Mouse (Mus musculus): ENCODE data around the gene Ank3. TPM values are rescaled to one million over a fixed set of nuclear protein-coding genes. Genes with fewer than 3 reads are reported as not detected.

Ank3 gene
- polyA plus RNA-seq, 1 experiment from 2014 or later = 69.3 TPM

DNA sequence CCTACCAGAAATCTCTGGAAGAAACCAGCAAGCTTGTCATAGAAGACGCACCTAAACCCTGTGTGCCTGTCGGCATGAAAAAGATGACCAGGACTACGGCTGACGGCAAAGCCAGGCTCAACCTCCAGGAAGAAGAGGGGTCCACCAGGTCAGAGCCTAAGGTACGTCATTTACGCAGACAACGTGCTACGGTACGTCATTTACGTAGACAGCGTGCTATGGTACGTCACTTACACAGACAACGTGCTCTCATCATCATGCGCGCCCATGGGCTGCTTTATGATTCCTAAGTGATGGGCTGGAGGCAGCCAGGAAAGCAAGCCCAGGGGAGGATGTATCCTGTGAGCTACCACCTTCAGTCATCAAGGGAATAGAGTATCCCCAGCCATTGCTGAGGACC is 606.3 kb downstream of the Ank3 start:
- Histone ChIP-seq H3K36me3 (ENCODE audit: control insufficient read depth, insufficient read depth, low read length) (peaks cover 17% of the 10 kb centered on the region; the same call in 1 of the 2 replicates), H3K9me3 (ENCODE audit: control insufficient read depth, low read length) (no peaks in the 10 kb centered on the region), H3K27me3 (replicated peaks; ENCODE audit: control insufficient read depth, insufficient read depth, low read length) (no peaks in the 10 kb centered on the region), H3K27ac (ENCODE audit: low read depth, low read length) (no peak overlapping the region), H3K4me1 (ENCODE audit: control insufficient read depth, insufficient read depth, low read depth, low read length) (no peaks in the 10 kb centered on the region), H3K4me3 (ENCODE audit: low read length) (no peak overlapping the region), H3K4me2 (ENCODE audit: low read length) (no peak overlapping the region), H3K9ac (ENCODE audit: low read depth, low read length) (no peak overlapping the region)
- no peak for ATAC-seq
- WGBS = 98% methylated on average over 15 of the region's 15 CpGs

DNA sequence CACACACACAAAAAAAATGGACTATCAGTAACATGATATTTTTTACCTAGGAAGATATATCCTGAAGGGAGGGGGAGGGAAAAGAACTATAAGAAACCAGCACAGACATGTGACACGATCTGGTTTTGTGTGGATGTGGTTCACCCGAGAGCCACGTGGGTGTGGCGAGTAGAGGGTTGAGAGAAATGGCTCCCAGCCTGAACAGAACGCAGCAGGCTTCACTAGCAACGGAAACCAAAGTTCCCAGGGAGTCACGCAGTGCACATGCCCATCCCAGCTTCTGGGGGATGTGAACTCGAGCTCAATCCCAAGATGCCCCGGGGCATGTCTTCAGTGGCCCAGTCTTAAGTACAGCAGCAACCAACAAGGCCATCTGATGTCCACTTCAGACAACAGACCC is 607.8 kb downstream of the Ank3 start:
- no peak overlapping the region for H3K4me3 ChIP-seq (ENCODE audit: low read length)
- no peaks in the 10 kb centered on the region for H3K9me3 ChIP-seq (ENCODE audit: control insufficient read depth, low read length)
- no peak for ATAC-seq
- H3K4me2 ChIP-seq (ENCODE audit: low read length) = no peak overlapping the region
- 66% methylated on average over 9 of the region's 9 CpGs for WGBS
- peaks cover 16% of the 10 kb centered on the region; the same call in 1 of the 2 replicates for H3K36me3 ChIP-seq (ENCODE audit: control insufficient read depth, insufficient read depth, low read length)
- no peaks in the 10 kb centered on the region for H3K27me3 ChIP-seq (replicated peaks; ENCODE audit: control insufficient read depth, insufficient read depth, low read length)
- no peak overlapping the region for H3K9ac ChIP-seq (ENCODE audit: low read depth, low read length)
- H3K4me1 ChIP-seq (ENCODE audit: control insufficient read depth, insufficient read depth, low read depth, low read length) = no peaks in the 10 kb centered on the region
- no peak overlapping the region for H3K27ac ChIP-seq (ENCODE audit: low read depth, low read length)

DNA sequence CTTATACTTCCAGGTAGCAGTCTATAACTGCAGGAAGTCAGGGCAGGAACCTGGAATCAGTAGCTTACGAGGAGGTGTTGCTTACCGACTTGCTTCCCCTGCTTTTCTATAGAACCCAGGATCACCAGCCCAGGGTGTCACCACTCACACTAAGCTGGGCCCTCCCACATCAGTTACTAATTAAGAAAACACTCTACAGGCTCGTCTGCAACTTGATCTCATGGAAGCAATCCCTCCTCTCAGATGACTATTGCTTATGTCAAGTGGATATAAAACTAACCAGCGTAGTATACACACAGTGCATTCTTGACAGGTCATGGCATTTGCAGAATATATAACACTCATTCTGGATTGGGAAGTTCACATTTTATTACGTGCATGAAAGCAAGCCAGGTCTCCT is 613.2 kb downstream of the Ank3 start:
- Histone ChIP-seq H3K9me3 (ENCODE audit: control insufficient read depth, low read length) (no peaks in the 10 kb centered on the region), H3K4me3 (ENCODE audit: low read length) (no peak overlapping the region), H3K36me3 (ENCODE audit: control insufficient read depth, insufficient read depth, low read length) (peaks cover 23% of the 10 kb centered on the region), H3K4me1 (ENCODE audit: control insufficient read depth, insufficient read depth, low read depth, low read length) (no peaks in the 10 kb centered on the region), H3K4me2 (ENCODE audit: low read length) (no peak overlapping the region), H3K27me3 (replicated peaks; ENCODE audit: control insufficient read depth, insufficient read depth, low read length) (no peaks in the 10 kb centered on the region), H3K27ac (ENCODE audit: low read depth, low read length) (no peak overlapping the region), H3K9ac (ENCODE audit: low read depth, low read length) (no peak overlapping the region)
- 80% methylated on average over 5 of the region's 5 CpGs for WGBS
- no peak for ATAC-seq

DNA sequence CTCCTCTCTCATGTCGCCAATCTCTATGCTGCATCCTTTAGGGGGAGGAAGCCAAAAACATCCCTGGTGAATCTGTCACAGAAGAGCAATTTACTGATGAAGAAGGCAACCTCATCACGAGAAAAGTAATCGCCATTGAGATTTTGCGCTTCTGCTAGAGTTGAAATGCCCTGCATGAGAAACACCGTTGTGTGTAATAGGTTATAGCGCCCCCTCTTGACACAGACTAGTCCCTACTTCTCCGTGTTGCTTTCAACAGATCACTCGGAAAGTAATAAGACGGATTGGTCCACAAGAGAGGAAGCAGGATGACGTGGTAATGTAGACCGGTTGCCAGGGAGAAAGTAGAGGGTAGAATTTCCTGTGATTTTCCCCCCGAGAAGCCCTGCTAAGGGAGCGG is 615.4 kb downstream of the Ank3 start:
- 87% methylated on average over 13 of the region's 13 CpGs for WGBS
- H3K27ac ChIP-seq (ENCODE audit: low read depth, low read length) = no peak overlapping the region
- H3K36me3 ChIP-seq (ENCODE audit: control insufficient read depth, insufficient read depth, low read length) = peaks cover 25% of the 10 kb centered on the region
- no peak overlapping the region for H3K4me3 ChIP-seq (ENCODE audit: low read length)
- H3K4me1 ChIP-seq (ENCODE audit: control insufficient read depth, insufficient read depth, low read depth, low read length) = no peaks in the 10 kb centered on the region
- no peaks in the 10 kb centered on the region for H3K9me3 ChIP-seq (ENCODE audit: control insufficient read depth, low read length)
- H3K4me2 ChIP-seq (ENCODE audit: low read length) = no peak overlapping the region
- no peaks in the 10 kb centered on the region for H3K27me3 ChIP-seq (replicated peaks; ENCODE audit: control insufficient read depth, insufficient read depth, low read length)
- H3K9ac ChIP-seq (ENCODE audit: low read depth, low read length) = no peak overlapping the region
- ATAC-seq = no peak

DNA sequence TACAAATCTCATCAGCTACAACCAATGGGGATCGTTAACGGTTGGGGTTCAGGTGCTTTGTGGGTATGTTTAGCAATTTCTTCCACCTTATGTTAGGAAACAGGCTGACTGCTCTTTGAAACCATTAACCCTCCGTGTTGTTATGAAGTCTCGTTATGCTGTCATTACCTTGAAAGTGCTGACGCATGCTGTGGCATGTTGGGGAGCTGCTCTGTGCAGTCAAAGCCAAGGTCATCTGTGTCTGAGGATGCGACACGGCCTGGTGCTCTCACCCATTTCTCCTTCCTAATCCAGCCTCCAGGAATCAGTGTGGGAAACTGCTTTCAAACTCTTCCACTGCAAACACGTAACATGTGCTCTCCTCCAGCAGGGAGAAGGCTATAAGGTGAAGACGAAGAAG is 616.6 kb downstream of the Ank3 start:
- H3K4me3 ChIP-seq (ENCODE audit: low read length) = no peak overlapping the region
- no peak overlapping the region for H3K27ac ChIP-seq (ENCODE audit: low read depth, low read length)
- H3K4me1 ChIP-seq (ENCODE audit: control insufficient read depth, insufficient read depth, low read depth, low read length) = no peaks in the 10 kb centered on the region
- 87% methylated on average over 9 of the region's 9 CpGs for WGBS
- no peaks in the 10 kb centered on the region for H3K27me3 ChIP-seq (replicated peaks; ENCODE audit: control insufficient read depth, insufficient read depth, low read length)
- no peak for ATAC-seq
- peaks cover 25% of the 10 kb centered on the region for H3K36me3 ChIP-seq (ENCODE audit: control insufficient read depth, insufficient read depth, low read length)
- no peak overlapping the region for H3K4me2 ChIP-seq (ENCODE audit: low read length)
- no peaks in the 10 kb centered on the region for H3K9me3 ChIP-seq (ENCODE audit: control insufficient read depth, low read length)
- H3K9ac ChIP-seq (ENCODE audit: low read depth, low read length) = no peak overlapping the region

DNA sequence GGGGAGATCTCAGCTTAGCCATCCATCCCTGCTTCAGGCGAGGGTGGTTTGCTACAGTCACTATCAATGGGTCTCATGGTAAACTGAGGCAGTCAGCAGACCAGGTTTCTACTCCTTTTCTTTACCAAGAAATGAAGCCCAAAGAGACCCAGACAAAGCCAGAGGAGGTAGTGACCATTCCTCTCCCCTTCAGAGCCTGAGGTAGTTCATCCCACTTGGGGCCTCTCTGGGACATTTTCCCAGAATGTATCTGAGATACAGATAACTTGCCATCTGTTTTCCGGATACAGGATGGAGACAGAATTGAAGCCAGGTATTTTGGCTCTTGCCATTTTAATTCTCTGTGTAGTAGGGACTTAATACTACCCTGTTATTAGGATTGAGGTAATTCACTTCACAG is 620.1 kb downstream of the Ank3 start:
- ATAC-seq = no peak
- peaks cover 18% of the 10 kb centered on the region for H3K36me3 ChIP-seq (ENCODE audit: control insufficient read depth, insufficient read depth, low read length)

DNA sequence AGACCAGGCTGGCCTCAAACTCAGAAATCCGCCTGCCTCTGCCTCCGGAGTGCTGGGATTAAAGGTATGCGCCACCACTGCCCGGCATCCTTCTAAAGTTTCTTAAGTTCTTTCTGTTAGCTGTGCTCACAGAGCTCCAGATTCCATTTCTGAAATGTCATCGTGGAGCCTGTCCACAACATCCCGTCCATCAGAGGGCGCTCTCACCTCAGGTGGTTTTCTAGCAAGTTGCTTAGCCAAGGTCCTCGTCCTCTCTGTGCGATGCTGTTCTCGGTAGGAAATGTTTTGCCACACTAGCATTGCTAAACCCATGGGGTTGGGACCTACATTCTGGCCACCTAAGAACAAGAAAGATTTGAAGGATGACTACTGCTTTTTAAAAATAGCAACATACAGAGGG is 623.1 kb downstream of the Ank3 start:
- no peak for ATAC-seq
- Histone ChIP-seq H3K27ac (ENCODE audit: low read depth, low read length) (no peak overlapping the region), H3K9me3 (ENCODE audit: control insufficient read depth, low read length) (no peaks in the 10 kb centered on the region), H3K4me3 (ENCODE audit: low read length) (no peak overlapping the region), H3K27me3 (replicated peaks; ENCODE audit: control insufficient read depth, insufficient read depth, low read length) (no peaks in the 10 kb centered on the region), H3K9ac (ENCODE audit: low read depth, low read length) (no peak overlapping the region), H3K4me2 (ENCODE audit: low read length) (no peak overlapping the region), H3K36me3 (ENCODE audit: control insufficient read depth, insufficient read depth, low read length) (peaks cover 5% of the 10 kb centered on the region; the same call in 1 of the 2 replicates), H3K4me1 (ENCODE audit: control insufficient read depth, insufficient read depth, low read depth, low read length) (no peaks in the 10 kb centered on the region)
- 85% methylated on average over 10 of the region's 10 CpGs for WGBS

More for the DNA sequence above, 620.1 kb downstream of the Ank3 start:
- Histone ChIP-seq H3K9me3 (ENCODE audit: control insufficient read depth, low read length) (no peaks in the 10 kb centered on the region), H3K4me1 (ENCODE audit: control insufficient read depth, insufficient read depth, low read depth, low read length) (no peaks in the 10 kb centered on the region), H3K4me3 (ENCODE audit: low read length) (no peak overlapping the region), H3K27me3 (replicated peaks; ENCODE audit: control insufficient read depth, insufficient read depth, low read length) (no peaks in the 10 kb centered on the region), H3K27ac (ENCODE audit: low read depth, low read length) (no peak overlapping the region), H3K9ac (ENCODE audit: low read depth, low read length) (no peak overlapping the region), H3K4me2 (ENCODE audit: low read length) (no peak overlapping the region)
- WGBS = 66% methylated on average over 2 of the region's 2 CpGs

DNA sequence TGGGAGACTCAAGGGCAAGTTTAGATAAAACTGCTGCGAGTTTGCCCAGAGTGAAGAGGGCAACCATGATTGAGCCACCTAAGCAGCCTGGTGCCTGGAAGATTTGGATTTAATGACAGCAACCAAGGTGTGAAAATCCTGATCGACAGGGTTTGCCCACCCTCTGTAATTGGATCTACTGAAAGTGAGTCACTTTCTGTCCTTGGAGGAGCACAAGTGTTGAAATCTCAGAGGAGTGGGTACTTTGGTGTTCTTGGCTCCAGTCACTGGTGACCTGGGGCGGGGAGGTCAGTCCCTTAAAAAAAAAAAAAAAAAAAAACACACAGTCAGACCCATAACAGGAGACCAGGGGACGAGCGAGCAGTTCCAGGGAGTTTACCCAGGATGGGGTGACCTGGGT is 624.0 kb downstream of the Ank3 start:
- WGBS = 80% methylated on average over 5 of the region's 5 CpGs
- Histone ChIP-seq H3K36me3 (ENCODE audit: control insufficient read depth, insufficient read depth, low read length) (0 out of 2 replicates have a peak, but pooled peaks cover 2% of the 10 kb centered on the region), H3K4me3 (ENCODE audit: low read length) (no peak overlapping the region), H3K4me2 (ENCODE audit: low read length) (no peak overlapping the region), H3K9ac (ENCODE audit: low read depth, low read length) (no peak overlapping the region), H3K4me1 (ENCODE audit: control insufficient read depth, insufficient read depth, low read depth, low read length) (no peaks in the 10 kb centered on the region), H3K9me3 (ENCODE audit: control insufficient read depth, low read length) (no peaks in the 10 kb centered on the region), H3K27me3 (replicated peaks; ENCODE audit: control insufficient read depth, insufficient read depth, low read length) (no peaks in the 10 kb centered on the region), H3K27ac (ENCODE audit: low read depth, low read length) (no peak overlapping the region)
- no peak for ATAC-seq

DNA sequence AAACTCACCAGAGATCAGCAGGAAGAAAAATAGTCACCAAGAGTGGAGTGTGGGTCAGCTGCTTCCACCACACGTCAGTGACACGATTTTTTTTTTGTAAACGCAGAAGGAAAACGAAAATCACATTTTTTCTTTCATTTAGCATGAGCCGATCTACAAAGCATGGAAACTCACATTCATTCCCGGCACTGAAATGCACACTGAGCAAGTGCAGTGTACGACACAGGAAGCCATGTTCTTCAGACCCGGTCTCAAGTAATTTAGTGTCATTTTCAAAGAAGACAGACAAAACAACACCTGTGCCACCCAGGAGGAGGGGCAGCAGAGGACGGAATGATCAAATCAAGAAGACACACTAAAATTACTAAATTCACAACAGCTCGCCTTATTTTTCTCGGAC is 625.3 kb downstream of the Ank3 start:
- no peaks in the 10 kb centered on the region for H3K9me3 ChIP-seq (ENCODE audit: control insufficient read depth, low read length)
- 86% methylated on average over 11 of the region's 11 CpGs for WGBS
- no peak overlapping the region for H3K27ac ChIP-seq (ENCODE audit: low read depth, low read length)
- no peak overlapping the region for H3K9ac ChIP-seq (ENCODE audit: low read depth, low read length)
- H3K27me3 ChIP-seq (replicated peaks; ENCODE audit: control insufficient read depth, insufficient read depth, low read length) = no peaks in the 10 kb centered on the region
- H3K4me1 ChIP-seq (ENCODE audit: control insufficient read depth, insufficient read depth, low read depth, low read length) = no peaks in the 10 kb centered on the region
- H3K4me2 ChIP-seq (ENCODE audit: low read length) = no peak overlapping the region
- H3K4me3 ChIP-seq (ENCODE audit: low read length) = no peak overlapping the region
- no peak for ATAC-seq
- 0 out of 2 replicates have a peak, but pooled peaks cover 2% of the 10 kb centered on the region for H3K36me3 ChIP-seq (ENCODE audit: control insufficient read depth, insufficient read depth, low read length)

DNA sequence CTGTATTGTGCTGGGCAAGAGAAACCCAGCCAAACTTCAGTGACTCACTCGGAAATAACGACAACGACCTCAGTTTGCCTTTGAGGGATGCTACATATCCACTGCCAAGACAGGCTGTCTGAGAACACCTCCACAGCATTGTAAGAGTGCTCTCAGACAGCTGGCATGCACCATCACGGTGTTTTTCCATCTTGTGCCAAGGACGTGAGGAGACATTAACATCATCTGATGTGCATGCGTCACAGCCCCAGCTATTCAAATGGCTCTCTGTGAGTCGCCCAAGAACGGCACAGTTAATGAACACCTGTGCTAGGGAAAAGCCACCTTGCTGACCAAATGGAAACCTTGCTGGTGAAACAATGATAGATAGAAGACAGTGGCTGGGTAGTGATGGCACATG is 633.4 kb downstream of the Ank3 start:
- Histone ChIP-seq H3K27ac (ENCODE audit: low read depth, low read length) (no peak overlapping the region), H3K4me2 (ENCODE audit: low read length) (no peak overlapping the region), H3K9me3 (ENCODE audit: control insufficient read depth, low read length) (peaks cover 2% of the 10 kb centered on the region; the same call in 1 of the 2 replicates), H3K36me3 (ENCODE audit: control insufficient read depth, insufficient read depth, low read length) (no peaks in the 10 kb centered on the region), H3K27me3 (replicated peaks; ENCODE audit: control insufficient read depth, insufficient read depth, low read length) (no peaks in the 10 kb centered on the region), H3K9ac (ENCODE audit: low read depth, low read length) (no peak overlapping the region), H3K4me3 (ENCODE audit: low read length) (no peak overlapping the region), H3K4me1 (ENCODE audit: control insufficient read depth, insufficient read depth, low read depth, low read length) (no peaks in the 10 kb centered on the region)
- WGBS = 81% methylated on average over 8 of the region's 8 CpGs
- 0 out of 2 replicates have a peak, but pooled peaks have one; percentile 24 for ATAC-seq

All from hindbrain, embryonic 16.5 days (tissue).